Mouse (Mus musculus) liver, embryonic 14.5 days (tissue): Measurements from ENCODE around the gene Capzb. TPM values are rescaled to one million over a fixed set of nuclear protein-coding genes. Genes with fewer than 3 reads are reported as not detected.

ENCODE experiments used
- ATAC-seq: fragments of 200-750 bp; cut with Nextera tagmentation; 2 replicates; pipeline ENCODE4 v1.8.0; 2017; ENCODE audit warnings: moderate number of reproducible peaks, mild to moderate bottlenecking, moderate library complexity; ENCODE audit not compliant: insufficient read depth
- DNase-seq, 3 experiments: peaks; one replicate each; pipeline ENCODE4 v3.0.0-alpha.2; 2012 to 2013; ENCODE audit warnings: low read depth in 3 of 3, low spot score in 3 of 3
- H3K27ac ChIP-seq: fragments of 300-500 bp; sonication (generic); 2 replicates; pipeline ENCODE4 v1.5.1; 2014; ENCODE audit warnings: moderate library complexity, mild to moderate bottlenecking, control low read depth, inconsistent platforms
- H3K27me3 ChIP-seq: fragments of 300-500 bp; sonication (generic); 2 replicates; pipeline ENCODE4 v1.6.1; 2014; ENCODE audit warnings: mild to moderate bottlenecking, low read length, moderate library complexity; ENCODE audit not compliant: control insufficient read depth, insufficient read depth
- H3K36me3 ChIP-seq: fragments of 300-500 bp; sonication (generic); replicated peaks from 2 replicates; pipeline ENCODE4 v1.6.1; 2014; ENCODE audit warnings: low read depth; ENCODE audit not compliant: control insufficient read depth, insufficient read depth
- H3K4me1 ChIP-seq, 2 experiments: fragments of 200-500 bp in 1 of 2; fragments of 300-500 bp in 1 of 2; sonication (generic) in 1 of 2; replicated peaks; 2 replicates each; pipeline ENCODE4 v1.6.1; 2012 to 2014; ENCODE audit warnings: antibody characterized with exemption in 1 of 2, inconsistent platforms in 1 of 2, low read length in 1 of 2; ENCODE audit not compliant: control insufficient read depth in 2 of 2, insufficient read depth in 2 of 2
- H3K4me2 ChIP-seq: fragments of 300-500 bp; sonication (generic); 2 replicates; pipeline ENCODE4 v1.6.1; 2014; ENCODE audit warnings: low read depth, mild to moderate bottlenecking, control low read depth, moderate library complexity
- H3K4me3 ChIP-seq, 2 experiments: fragments of 200-500 bp in 1 of 2; fragments of 300-500 bp in 1 of 2; sonication (generic) in 1 of 2; 2 replicates each; pipeline ENCODE4 v1.5.1; 2012 to 2014; ENCODE audit warnings: low read depth in 2 of 2, low read length in 2 of 2, mild to moderate bottlenecking in 2 of 2, control low read depth in 1 of 2, inconsistent platforms in 1 of 2, moderate library complexity in 1 of 2; ENCODE audit not compliant: insufficient read depth in 1 of 2
- H3K9ac ChIP-seq: fragments of 300-500 bp; sonication (generic); replicated peaks from 2 replicates; pipeline ENCODE4 v1.6.1; 2014; ENCODE audit warnings: mild to moderate bottlenecking, control low read depth, moderate library complexity
- H3K9me3 ChIP-seq: fragments of 300-500 bp; sonication (generic); 2 replicates; pipeline ENCODE4 v1.6.1; 2016; ENCODE audit warnings: low read length, mixed read lengths; ENCODE audit not compliant: control insufficient read depth
- CTCF ChIP-seq: IDR thresholded peaks from 2 replicates; pipeline ENCODE4 v1.5.1; 2016; ENCODE audit warnings: antibody characterized with exemption, low read depth, control low read depth
- EP300 ChIP-seq: IDR thresholded peaks from 2 replicates; pipeline ENCODE4 v1.6.1; 2016; ENCODE audit warnings: antibody characterized with exemption, low read depth
- WGBS: fragments of 180-500 bp; shearing (Covaris S2); extraction: QIAGEN DNeasy Blood & Tissue Kit; methylation state at CpG from one replicate; pipeline ENCODE4 v1.1.7; 2014; ENCODE audit not compliant: insufficient replicate concordance; 5-methylcytosine and 5-hydroxymethylcytosine counted together
- polyA plus RNA-seq, 2 experiments: library from polyadenylated mRNA; depleted of rRNA in 1 of 2; stranded (reverse) in 1 of 2; unstranded in 1 of 2; fragments of >200 nt; fragmentation: Nextera tagmentation in 1 of 2; extraction: Ambion mirVana in 1 of 2; gene quantifications; 2 replicates each; pipeline versions ENCODE4 v1.2.1 to v1.2.3; 2012 to 2014

The Capzb gene
- polyA plus RNA-seq, 2 experiments, result 63.0 to 110 TPM

DNA sequence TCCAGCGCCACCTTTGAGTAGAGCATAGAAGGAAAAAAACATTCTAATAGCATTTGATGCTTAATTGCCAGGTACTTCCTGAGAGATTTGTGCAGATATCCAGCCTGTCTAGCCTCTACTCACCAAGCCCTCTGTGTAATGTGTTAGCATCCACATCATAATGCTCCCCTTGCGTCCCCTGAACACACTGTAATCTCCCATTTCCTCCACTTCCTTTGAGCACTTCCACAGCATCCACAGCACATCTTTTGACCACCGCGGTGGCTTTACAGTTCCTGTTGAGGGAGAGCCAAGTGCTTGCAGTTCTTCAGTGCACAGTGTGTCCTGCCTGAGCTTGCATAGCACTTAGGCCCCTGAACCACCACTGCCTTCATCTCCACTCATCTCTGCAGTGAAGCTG lies 29.1 kb downstream of the Capzb start:
- no peak for TF ChIP-seq EP300
- no peak for TF ChIP-seq CTCF
- H3K4me1 ChIP-seq, result peaks cover 0 to 3% of the 10 kb centered on the region in 2 experiments; a peak in 1 of 4 replicates
- no peak overlapping the region for H3K27ac ChIP-seq
- no peaks in the 10 kb centered on the region for H3K36me3 ChIP-seq
- DNase-seq, result no peak
- 28% methylated on average over 4 of the region's 4 CpGs for WGBS
- ATAC-seq, result no peak
- no peaks in the 10 kb centered on the region for H3K27me3 ChIP-seq
- H3K4me2 ChIP-seq, result no peak overlapping the region
- no peak overlapping the region for H3K9ac ChIP-seq
- no peak overlapping the region for H3K4me3 ChIP-seq
- H3K9me3 ChIP-seq, result no peaks in the 10 kb centered on the region

DNA sequence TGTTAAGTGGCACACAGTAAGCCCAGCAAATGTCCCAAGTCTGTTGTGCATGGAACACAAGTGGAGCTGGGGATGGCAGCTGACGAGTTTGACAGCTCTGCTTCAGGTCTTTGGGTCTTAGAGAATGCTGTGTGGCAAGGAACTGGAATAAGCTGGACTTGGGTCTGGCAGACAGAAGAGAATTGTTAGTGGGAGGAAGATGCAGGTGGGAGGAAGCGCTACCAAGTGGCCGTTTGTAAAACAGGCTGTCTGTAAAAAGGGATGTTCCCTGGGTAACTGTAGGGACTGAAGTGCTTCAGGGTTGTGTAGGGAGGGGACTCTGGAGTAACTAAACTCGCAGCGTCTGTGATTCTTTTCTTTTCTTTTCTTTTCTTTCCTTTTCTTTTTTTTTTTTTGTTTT lies 32.4 kb downstream of the Capzb start:
- 67% methylated on average over 5 of the region's 5 CpGs for WGBS
- H3K27ac ChIP-seq, result no peak overlapping the region
- peaks cover 0 to 4% of the 10 kb centered on the region in 2 experiments; a peak in 1 of 4 replicates for H3K4me1 ChIP-seq
- H3K9ac ChIP-seq, result no peak overlapping the region
- DNase-seq (no peak), ATAC-seq (no peak)
- H3K36me3 ChIP-seq, result no peaks in the 10 kb centered on the region
- no peak overlapping the region for H3K4me2 ChIP-seq
- no peaks in the 10 kb centered on the region for H3K27me3 ChIP-seq
- TF ChIP-seq EP300, result no peak
- TF ChIP-seq CTCF, result no peak
- H3K4me3 ChIP-seq, result no peak overlapping the region
- no peaks in the 10 kb centered on the region for H3K9me3 ChIP-seq

DNA sequence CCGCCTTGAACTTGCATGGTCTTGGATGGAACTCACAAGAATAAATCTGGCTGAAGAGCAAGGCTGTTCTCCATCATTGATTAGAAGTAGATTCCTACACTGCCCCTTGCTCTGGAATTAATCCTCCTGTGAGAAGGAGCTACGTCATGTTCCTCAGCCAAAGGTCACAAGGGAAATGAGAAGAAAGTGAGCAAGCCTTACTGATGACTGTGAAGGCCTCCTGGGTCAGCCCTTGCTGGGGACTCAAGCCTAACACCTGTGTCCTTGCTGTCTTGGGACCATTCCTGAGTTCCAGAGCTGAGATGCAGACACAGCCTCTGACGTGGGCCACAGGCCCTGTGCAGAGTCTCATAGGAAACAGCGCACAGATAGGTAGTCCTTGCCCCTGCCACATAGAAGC lies 33.2 kb downstream of the Capzb start:
- no peak overlapping the region for H3K27ac ChIP-seq
- H3K36me3 ChIP-seq, result no peaks in the 10 kb centered on the region
- H3K27me3 ChIP-seq, result no peaks in the 10 kb centered on the region
- H3K4me1 ChIP-seq, result peaks cover 0 to 4% of the 10 kb centered on the region in 2 experiments; a peak in 1 of 4 replicates
- H3K9ac ChIP-seq, result no peak overlapping the region
- 83% methylated on average over 4 of the region's 4 CpGs for WGBS
- H3K4me2 ChIP-seq, result no peak overlapping the region
- ATAC-seq (no peak), DNase-seq (no peak)
- H3K9me3 ChIP-seq, result no peaks in the 10 kb centered on the region
- TF ChIP-seq EP300 (no peak), CTCF (no peak)
- no peak overlapping the region for H3K4me3 ChIP-seq

DNA sequence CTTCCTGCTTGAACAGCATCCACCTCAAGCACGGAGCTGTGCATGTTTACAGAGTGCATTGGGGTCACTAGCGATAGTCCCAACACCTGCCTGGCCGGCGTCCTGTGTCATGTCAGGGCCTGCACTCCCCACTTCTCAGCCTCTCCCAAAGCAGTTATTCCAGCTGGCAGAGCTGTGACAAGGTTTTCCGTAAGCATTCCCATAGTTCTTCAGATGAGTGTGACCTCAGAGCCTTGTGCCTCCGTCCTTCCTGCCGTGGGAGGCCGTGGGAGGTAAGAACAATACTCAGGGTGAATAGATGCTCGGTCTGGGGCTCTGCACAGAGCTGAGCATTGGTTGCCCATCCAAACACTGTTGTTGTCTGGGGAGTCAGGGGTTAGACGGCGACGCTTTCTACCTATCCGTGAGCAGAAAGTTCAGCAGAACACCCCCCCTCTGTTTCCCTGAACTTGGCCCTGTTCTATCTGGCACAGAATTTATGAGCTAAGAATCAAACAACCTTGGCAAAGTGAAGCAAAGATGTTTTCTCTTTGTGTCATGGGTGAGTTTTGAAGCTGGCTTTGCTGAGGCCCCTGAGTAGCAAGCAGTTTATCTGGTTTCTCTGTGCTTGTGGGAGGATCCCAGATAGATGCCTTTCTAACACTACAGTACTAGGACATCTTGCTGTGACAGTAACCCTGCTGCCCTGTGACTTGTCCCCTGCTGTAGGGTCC lies 34.0 kb downstream of the Capzb start:
- H3K9ac ChIP-seq, result no peak overlapping the region
- peaks cover 0 to 4% of the 10 kb centered on the region in 2 experiments; a peak in 1 of 4 replicates for H3K4me1 ChIP-seq
- WGBS, result 80% methylated on average over 13 of the region's 13 CpGs
- no peak overlapping the region for H3K27ac ChIP-seq
- DNase-seq (no peak), ATAC-seq (no peak)
- no peaks in the 10 kb centered on the region; the same call in 1 of the 2 replicates for H3K36me3 ChIP-seq
- no peaks in the 10 kb centered on the region for H3K27me3 ChIP-seq
- TF ChIP-seq EP300 (no peak), CTCF (no peak)
- H3K4me3 ChIP-seq, result no peak overlapping the region
- H3K4me2 ChIP-seq, result no peak overlapping the region
- no peaks in the 10 kb centered on the region for H3K9me3 ChIP-seq

DNA sequence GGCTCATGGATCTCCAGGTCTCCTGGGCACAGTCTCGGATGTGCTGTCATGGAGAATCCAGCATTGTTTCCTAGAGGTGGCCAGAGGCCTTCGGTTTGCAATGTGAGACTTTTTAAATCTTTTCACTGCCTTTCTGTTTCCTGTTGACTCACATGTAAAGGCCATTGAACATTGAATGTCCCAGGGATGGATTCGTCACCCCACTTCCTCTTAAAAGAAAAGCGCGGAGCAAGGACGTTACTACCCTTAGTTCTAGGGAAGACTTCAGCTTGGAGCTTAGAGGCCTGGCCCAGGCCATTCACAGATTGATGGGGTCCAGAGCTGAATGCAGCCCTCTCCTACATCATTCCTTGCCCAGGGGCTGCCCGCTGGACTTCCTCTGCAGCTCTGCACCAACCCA lies 35.2 kb downstream of the Capzb start:
- 73% methylated on average over 7 of the region's 7 CpGs for WGBS
- Histone ChIP-seq H3K36me3 (no peaks in the 10 kb centered on the region; the same call in 1 of the 2 replicates), H3K27me3 (no peaks in the 10 kb centered on the region), H3K9me3 (no peaks in the 10 kb centered on the region), H3K4me1 (peaks cover 0 to 4% of the 10 kb centered on the region in 2 experiments; a peak in 1 of 4 replicates), H3K4me3 (no peak overlapping the region), H3K9ac (no peak overlapping the region), H3K4me2 (no peak overlapping the region), H3K27ac (no peak overlapping the region)
- ATAC-seq (no peak), DNase-seq (no peak)
- TF ChIP-seq EP300 (no peak), CTCF (no peak)
